Mouse (Mus musculus) MEL (cell line): ENCODE results near the gene Ppp4c. TPM values are rescaled to one million over a fixed set of nuclear protein-coding genes. Genes with fewer than 3 reads are reported as not detected.

ENCODE experiments used
- DNase-seq: peaks from one replicate; pipeline ENCODE4 v3.0.0; 2011; ENCODE audit warnings: low read depth, low spot score
- H3K27ac ChIP-seq: 2 replicates; pipeline ENCODE4 v1.5.1; 2012; ENCODE audit warnings: low read depth, mild to moderate bottlenecking, control low read depth, low read length, moderate library complexity; ENCODE audit not compliant: control insufficient read depth
- H3K27me3 ChIP-seq, 2 experiments: fragments of 150-350 bp in 1 of 2; sonication (generic) in 1 of 2; 2 replicates each; pipeline ENCODE4 v1.6.1; 2012; ENCODE audit warnings: low read length in 2 of 2, mild to moderate bottlenecking in 2 of 2, improper control_type of control experiment in 1 of 2, moderate library complexity in 1 of 2; ENCODE audit not compliant: insufficient read depth in 2 of 2, control insufficient read depth in 1 of 2
- H3K36me3 ChIP-seq, 2 experiments: 2 replicates each; pipeline ENCODE4 v1.6.1; 2012 to 2014; ENCODE audit warnings: low read length in 2 of 2, improper control_type of control experiment in 1 of 2, inconsistent platforms in 1 of 2, mild to moderate bottlenecking in 1 of 2; ENCODE audit not compliant: insufficient read depth in 2 of 2, control insufficient read depth in 1 of 2
- H3K4me1 ChIP-seq, 2 experiments: fragments of 150-350 bp in 1 of 2; sonication (generic) in 1 of 2; 2 replicates each; pipeline ENCODE4 v1.6.1; 2012; ENCODE audit warnings: low read length in 2 of 2, improper control_type of control experiment in 1 of 2, mild to moderate bottlenecking in 1 of 2; ENCODE audit not compliant: insufficient read depth in 2 of 2, control insufficient read depth in 1 of 2
- H3K4me3 ChIP-seq, 2 experiments: fragments of 150-350 bp in 1 of 2; sonication (generic) in 1 of 2; 2 replicates each; pipeline ENCODE4 v1.5.1; 2012; ENCODE audit warnings: low read depth in 2 of 2, low read length in 2 of 2, mild to moderate bottlenecking in 2 of 2, moderate library complexity in 2 of 2, control low read depth in 1 of 2, improper control_type of control experiment in 1 of 2; ENCODE audit not compliant: control insufficient read depth in 1 of 2, insufficient read depth in 1 of 2
- H3K79me2 ChIP-seq: 2 replicates; pipeline ENCODE4 v1.6.1; 2012; ENCODE audit warnings: mild to moderate bottlenecking, low read length, moderate library complexity; ENCODE audit not compliant: control insufficient read depth, poor library complexity, insufficient read depth
- H3K9ac ChIP-seq: 2 replicates; pipeline ENCODE4 v1.6.1; 2012; ENCODE audit warnings: low read depth, mild to moderate bottlenecking, control low read depth, low read length, moderate library complexity; ENCODE audit not compliant: control insufficient read depth, poor library complexity, severe bottlenecking
- H3K9me3 ChIP-seq: fragments of 150-350 bp; sonication (generic); replicated peaks from 2 replicates; pipeline ENCODE4 v1.6.1; 2012; ENCODE audit warnings: mild to moderate bottlenecking, low read length, improper control_type of control experiment, moderate library complexity; ENCODE audit not compliant: insufficient read depth
- CHD1 ChIP-seq: IDR thresholded peaks from 2 replicates; pipeline ENCODE4 v1.6.1; 2012; ENCODE audit warnings: low read depth, mild to moderate bottlenecking, inconsistent platforms, low read length, improper control_type of control experiment
- CHD2 ChIP-seq: IDR thresholded peaks from 2 replicates; pipeline ENCODE4 v1.6.1; 2011; ENCODE audit warnings: low read length, improper control_type of control experiment
- E2F4 ChIP-seq: IDR thresholded peaks from 2 replicates; pipeline ENCODE4 v1.6.1; 2011; ENCODE audit warnings: low read depth, low read length, improper control_type of control experiment, borderline replicate concordance
- EP300 ChIP-seq, 2 experiments: IDR thresholded peaks; 2 replicates each; pipeline ENCODE4 v1.6.1; 2011; ENCODE audit warnings: improper control_type of control experiment in 2 of 2, low read length in 2 of 2, low read depth in 1 of 2, mild to moderate bottlenecking in 1 of 2
- ETS1 ChIP-seq: IDR thresholded peaks from 2 replicates; pipeline ENCODE4 v1.6.1; 2012; ENCODE audit warnings: low read depth, mild to moderate bottlenecking, inconsistent platforms, low read length, improper control_type of control experiment, moderate library complexity
- MAX ChIP-seq: IDR thresholded peaks from 2 replicates; pipeline ENCODE4 v1.6.1; 2011; ENCODE audit warnings: low read length, improper control_type of control experiment
- MAZ ChIP-seq: IDR thresholded peaks from 2 replicates; pipeline ENCODE4 v1.6.1; 2012; ENCODE audit warnings: low read depth, mild to moderate bottlenecking, inconsistent platforms, low read length, improper control_type of control experiment
- MEF2A ChIP-seq: IDR thresholded peaks from 2 replicates; pipeline ENCODE4 v1.6.1; 2014; ENCODE audit warnings: low read depth, mild to moderate bottlenecking, inconsistent platforms, low read length, improper control_type of control experiment; ENCODE audit not compliant: poor library complexity, insufficient replicate concordance, severe bottlenecking; ENCODE audit errors: extremely low read depth
- NELFE ChIP-seq: IDR thresholded peaks from 2 replicates; pipeline ENCODE4 v1.6.1; 2011; ENCODE audit warnings: low read depth, low read length, improper control_type of control experiment
- POLR2A ChIP-seq, 2 experiments: IDR thresholded peaks; 2 replicates each; pipeline ENCODE4 v1.6.1; 2011 to 2012; ENCODE audit warnings: low read length in 2 of 2, mild to moderate bottlenecking in 2 of 2, control low read depth in 1 of 2, improper control_type of control experiment in 1 of 2, low read depth in 1 of 2, moderate library complexity in 1 of 2; ENCODE audit not compliant: control insufficient read depth in 1 of 2, insufficient read depth in 1 of 2, poor library complexity in 1 of 2
- POLR2AphosphoS2 ChIP-seq: IDR thresholded peaks from 2 replicates; pipeline ENCODE4 v1.6.1; 2011; ENCODE audit warnings: low read length, improper control_type of control experiment
- RAD21 ChIP-seq: IDR thresholded peaks from 2 replicates; pipeline ENCODE4 v1.6.1; 2011; ENCODE audit warnings: mild to moderate bottlenecking, low read depth, low read length, improper control_type of control experiment
- RCOR1 ChIP-seq: IDR thresholded peaks from 2 replicates; pipeline ENCODE4 v1.6.1; 2012; ENCODE audit warnings: low read depth, mild to moderate bottlenecking, inconsistent platforms, low read length, improper control_type of control experiment
- SIN3A ChIP-seq: IDR thresholded peaks from 2 replicates; pipeline ENCODE4 v1.6.1; 2012; ENCODE audit warnings: low read length, improper control_type of control experiment, inconsistent platforms
- SMC3 ChIP-seq: IDR thresholded peaks from 2 replicates; pipeline ENCODE4 v1.6.1; 2011; ENCODE audit warnings: low read depth, low read length, improper control_type of control experiment
- TAL1 ChIP-seq: IDR thresholded peaks from 2 replicates; pipeline ENCODE4 v1.6.1; 2012; ENCODE audit warnings: mild to moderate bottlenecking, inconsistent platforms, low read length, moderate library complexity, mixed read lengths
- TBP ChIP-seq: IDR thresholded peaks from 2 replicates; pipeline ENCODE4 v1.8.0; 2011; ENCODE audit warnings: low read depth, low read length, improper control_type of control experiment
- TCF12 ChIP-seq: IDR thresholded peaks from 2 replicates; pipeline ENCODE4 v1.6.1; 2014; ENCODE audit warnings: low read depth, mild to moderate bottlenecking, inconsistent platforms, low read length, improper control_type of control experiment, moderate library complexity
- USF1 ChIP-seq: IDR thresholded peaks from 2 replicates; pipeline ENCODE4 v1.6.1; 2014; ENCODE audit warnings: low read depth, mild to moderate bottlenecking, inconsistent platforms, low read length, improper control_type of control experiment, moderate library complexity
- USF2 ChIP-seq, 2 experiments: IDR thresholded peaks; 2 replicates each; pipeline ENCODE4 v1.6.1; 2011 to 2012; ENCODE audit warnings: improper control_type of control experiment in 2 of 2, low read length in 2 of 2, borderline replicate concordance in 1 of 2, inconsistent platforms in 1 of 2, low read depth in 1 of 2, mild to moderate bottlenecking in 1 of 2; ENCODE audit not compliant: insufficient read depth in 1 of 2
- ZC3H11A ChIP-seq: IDR thresholded peaks from 2 replicates; pipeline ENCODE4 v1.6.1; 2012; ENCODE audit warnings: low read depth, mild to moderate bottlenecking, inconsistent platforms, low read length, improper control_type of control experiment
- ZMIZ1 ChIP-seq: IDR thresholded peaks from 2 replicates; pipeline ENCODE4 v1.6.1; 2012; ENCODE audit warnings: low read depth, mild to moderate bottlenecking, inconsistent platforms, low read length, improper control_type of control experiment, moderate library complexity
- ZNF384 ChIP-seq: IDR thresholded peaks from 2 replicates; pipeline ENCODE4 v1.6.1; 2012; ENCODE audit warnings: low read depth, mild to moderate bottlenecking, inconsistent platforms, low read length, improper control_type of control experiment
- polyA plus RNA-seq, 2 experiments: library from polyadenylated mRNA; stranded (reverse) in 1 of 2; unstranded in 1 of 2; fragments of >175 nt in 1 of 2; fragments of >200 nt in 1 of 2; gene quantifications; 2 replicates each; pipeline versions ENCODE4 v1.2.1 to v1.2.4; 2012; ENCODE audit warnings: low replicate concordance in 2 of 2, low read depth in 1 of 2; ENCODE audit not compliant: insufficient read length in 2 of 2, insufficient read depth in 1 of 2, missing spikeins in 1 of 2
- total RNA-seq: library from RNA; depleted of rRNA; stranded (reverse); fragments of 300-350 nt; gene quantifications from 2 replicates; pipeline ENCODE4 v1.2.3, GENCODE M21; 2012

Gene Ppp4c
- total and polyA plus RNA-seq, 3 experiments = 257 to 540 (median 265) TPM

- no peaks in the 10 kb centered on the region for H3K4me1 ChIP-seq
- no peak for DNase-seq
- TF ChIP-seq MEF2A (no peak), CHD2 (no peak), USF1 (no peak), E2F4 (no peak), CHD1 (no peak), MAZ (no peak), ETS1 (no peak), ZC3H11A (no peak), ZNF384 (no peak), SIN3A (no peak)
- peaks cover 0 to 2% of the 10 kb centered on the region in 2 experiments; a peak in 1 of 4 replicates for H3K27me3 ChIP-seq
- H3K27ac ChIP-seq = no peak overlapping the region
- no peaks in the 10 kb centered on the region for H3K36me3 ChIP-seq
- no peak overlapping the region for H3K9ac ChIP-seq
- no peaks in the 10 kb centered on the region for H3K9me3 ChIP-seq
- no peaks in the 10 kb centered on the region for H3K79me2 ChIP-seq
- no peak overlapping the region for H3K4me3 ChIP-seq
Observed at GRCm38 (mm10) chr7:126748824-126749223, 43.5 kb downstream of the Ppp4c start.

GRCm38 (mm10) chr7:126746798-126747197 lies 45.5 kb downstream of the Ppp4c start:
- Histone ChIP-seq H3K27ac (no peak overlapping the region), H3K4me3 (no peak overlapping the region), H3K9ac (no peak overlapping the region), H3K27me3 (peaks cover 0 to 2% of the 10 kb centered on the region in 2 experiments; a peak in 1 of 4 replicates), H3K9me3 (no peaks in the 10 kb centered on the region), H3K79me2 (no peaks in the 10 kb centered on the region), H3K36me3 (no peaks in the 10 kb centered on the region), H3K4me1 (no peaks in the 10 kb centered on the region)
- DNase-seq = no peak
- TF ChIP-seq POLR2A (IDR thresholded peaks at IDR 0.05; ENCODE audit: control insufficient read depth in 1 of 2, insufficient read depth in 1 of 2, low read depth in 1 of 2, low read length in 2 of 2, poor library complexity in 1 of 2) (no peak), CHD2 (no peak), MAX (no peak), TAL1 (no peak), TBP (no peak), CHD1 (no peak), MEF2A (no peak), ZNF384 (no peak), TCF12 (no peak), ETS1 (no peak), POLR2AphosphoS2 (no peak), USF2 (IDR thresholded peaks at IDR 0.05; ENCODE audit: borderline replicate concordance in 1 of 2, insufficient read depth in 1 of 2, low read depth in 1 of 2, low read length in 2 of 2) (no peak), EP300 (IDR thresholded peaks at IDR 0.05; ENCODE audit: low read depth in 1 of 2, low read length in 2 of 2) (no peak), RAD21 (no peak), NELFE (no peak), RCOR1 (no peak), SMC3 (no peak), ZMIZ1 (no peak)
